Mouse (Mus musculus) ZHBTc4 (cell line): ENCODE data around the gene Gabbr2.

ENCODE experiments used
- DNase-seq: peaks from one replicate; pipeline ENCODE4 v3.0.0-alpha.2; 2011; ENCODE audit warnings: low read depth, low spot score

The Gabbr2 gene

DNA sequence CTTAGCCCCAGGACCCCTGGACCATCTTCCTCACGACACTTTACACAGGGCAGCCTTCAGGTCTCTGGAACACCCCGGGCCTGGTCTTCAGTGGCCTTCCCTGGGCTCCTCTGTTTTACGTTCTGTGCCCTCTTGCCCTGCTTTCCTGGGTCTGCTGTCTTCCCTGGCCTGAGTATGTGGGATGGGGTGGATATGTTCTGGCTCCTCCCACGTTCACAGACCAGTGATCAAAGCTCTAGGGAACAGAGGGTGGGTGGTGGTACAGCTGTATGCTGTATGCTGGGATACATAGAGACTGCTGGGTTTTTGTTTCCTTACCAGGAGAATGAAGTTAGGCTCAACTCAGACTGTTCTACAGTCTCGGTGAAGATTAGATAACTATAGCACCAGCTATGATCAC is 274.5 kb downstream of the Gabbr2 start:
- DNase-seq, result no peak

- no peak for DNase-seq
Measured at GRCm38 (mm10) chr4:46716361-46716760, 275.3 kb downstream of the Gabbr2 start.

- no peak for DNase-seq
Measured at GRCm38 (mm10) chr4:46710523-46710922, 281.1 kb downstream of the Gabbr2 start.

DNA sequence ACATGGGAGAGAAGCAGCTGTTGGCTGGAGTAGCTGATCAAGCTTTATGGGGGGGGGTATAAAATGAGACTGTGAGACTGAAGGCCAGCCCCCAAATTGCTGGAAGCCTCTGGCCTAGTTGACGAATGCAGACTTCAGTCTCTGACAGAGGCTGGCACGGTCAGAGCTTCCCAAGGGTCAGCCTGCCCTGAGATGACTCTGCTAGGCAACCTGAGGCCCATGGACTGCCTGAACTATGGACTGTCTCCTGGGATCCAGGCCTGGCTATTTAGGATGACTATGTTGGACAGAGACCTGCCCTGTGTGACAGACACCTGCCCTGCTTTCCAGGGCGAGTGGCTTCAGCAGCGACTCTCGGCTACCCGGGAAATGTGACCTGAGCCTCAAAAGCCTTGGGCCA is 281.7 kb downstream of the Gabbr2 start:
- DNase-seq, result no peak

DNA sequence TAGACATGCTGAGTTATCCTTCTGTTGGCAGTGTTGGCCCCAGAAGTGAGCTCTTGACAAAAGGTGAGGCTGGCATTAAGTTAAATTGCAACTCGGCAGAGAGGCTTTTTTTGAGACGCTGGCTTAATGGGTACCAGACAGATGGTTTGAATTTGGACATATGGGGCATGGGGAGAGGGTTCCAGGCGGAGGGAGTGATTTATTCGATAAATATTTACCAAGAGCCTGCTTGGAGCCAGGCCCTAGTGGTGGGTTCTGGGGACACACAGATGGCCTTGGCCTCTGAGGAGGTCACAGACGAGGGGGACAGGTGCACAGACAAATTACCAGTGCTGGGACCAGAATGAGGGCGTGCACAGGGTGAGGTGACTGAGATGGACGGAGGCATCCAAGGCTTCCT is 282.2 kb downstream of the Gabbr2 start:
- no peak for DNase-seq

DNA sequence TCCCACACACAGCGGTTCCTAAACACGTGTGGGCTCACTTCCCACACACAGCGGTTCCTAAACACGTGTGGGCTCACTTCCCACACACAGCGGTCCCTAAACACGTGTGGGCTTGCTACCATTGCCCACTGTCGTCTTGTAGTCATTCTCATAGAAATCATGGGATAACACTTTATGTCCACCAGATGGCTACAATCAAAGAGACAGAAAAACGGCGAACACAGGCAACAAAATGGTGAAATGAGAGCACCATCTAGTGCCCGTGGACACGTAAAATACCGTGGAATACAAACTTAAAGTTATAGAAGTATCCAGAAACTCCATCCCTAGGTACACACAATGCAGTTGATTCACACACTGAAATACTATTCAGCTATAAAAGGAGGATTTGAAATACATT is 285.9 kb downstream of the Gabbr2 start:
- peak; percentile 54 for DNase-seq

DNA sequence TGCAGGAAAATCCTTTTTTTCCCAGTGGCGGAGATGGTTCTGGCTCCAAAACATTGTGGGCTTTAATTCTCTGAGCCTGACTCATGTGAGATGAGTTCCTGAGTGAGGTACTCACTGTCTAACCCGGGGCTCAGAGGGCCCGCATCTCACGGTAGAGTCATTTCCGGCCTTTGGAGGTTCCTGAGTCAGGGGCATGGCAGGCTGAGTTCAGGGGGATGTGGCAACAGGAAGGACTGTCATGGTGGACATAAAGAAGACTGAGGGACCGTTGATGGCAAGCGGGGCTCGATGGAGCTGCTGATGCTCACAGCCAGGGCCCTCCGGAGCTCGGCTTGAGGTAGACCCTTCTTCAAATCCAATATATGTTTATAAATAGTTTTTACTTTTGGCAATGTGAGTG is 288.5 kb downstream of the Gabbr2 start:
- DNase-seq, result no peak

DNA sequence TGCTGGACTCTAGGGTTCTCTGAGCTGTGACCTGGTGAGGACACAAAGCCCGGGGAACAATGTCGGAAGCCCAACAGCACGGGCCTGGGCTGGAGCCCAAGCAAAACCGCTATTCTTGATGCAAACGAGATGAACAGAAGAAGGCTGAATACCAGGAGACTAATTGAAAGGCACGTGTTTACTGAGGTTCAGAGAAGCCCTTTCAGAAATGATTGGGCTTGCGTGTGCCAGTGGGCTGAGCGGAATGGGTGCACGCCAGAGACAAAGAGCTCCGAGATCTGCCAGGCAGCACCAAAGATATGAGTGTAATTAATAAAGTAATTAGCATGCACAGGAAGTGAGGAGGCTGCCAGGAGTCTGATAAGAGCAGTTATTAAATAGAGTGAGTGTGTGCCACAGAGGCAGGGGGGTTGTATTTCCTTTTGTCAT is 291.4 kb downstream of the Gabbr2 start:
- no peak for DNase-seq

GRCm38 (mm10) chr4:46696467-46696866 is 295.2 kb downstream of the Gabbr2 start:
- DNase-seq, result no peak

GRCm38 (mm10) chr4:46690565-46690964 is 301.1 kb downstream of the Gabbr2 start:
- DNase-seq, result no peak

- DNase-seq, result no peak
Measured at GRCm38 (mm10) chr4:46690023-46690420, 301.7 kb downstream of the Gabbr2 start.

DNA sequence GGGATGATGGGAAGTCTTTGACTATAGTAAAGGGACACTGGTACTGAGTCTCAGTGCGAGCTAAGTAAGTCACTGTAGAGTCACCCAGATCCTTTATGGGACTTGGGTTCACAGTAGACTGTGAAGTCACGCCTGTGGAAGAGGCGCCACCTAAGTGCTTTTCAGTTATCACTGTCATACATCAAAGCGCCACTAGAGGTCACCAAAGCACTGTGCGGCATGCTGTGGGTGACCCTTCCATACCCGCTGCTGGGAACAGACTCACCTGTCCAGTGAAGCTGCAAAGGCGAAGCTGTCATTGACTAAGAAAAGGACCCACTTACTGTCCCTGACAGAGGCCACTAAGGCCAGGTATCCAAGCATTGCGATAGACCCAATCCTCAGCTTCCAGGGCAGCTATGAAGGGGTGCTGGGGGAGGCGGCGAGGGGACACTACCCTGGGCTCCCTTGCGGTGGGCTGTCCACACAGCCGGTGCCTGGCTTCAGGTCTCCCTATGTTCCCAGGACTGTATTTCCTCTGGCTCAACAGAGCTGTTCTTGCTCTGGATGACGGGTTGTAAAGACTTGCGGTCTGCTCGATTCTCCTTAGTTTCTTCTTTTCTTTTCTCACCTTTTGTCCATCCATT is 302.2 kb downstream of the Gabbr2 start:
- peak; percentile 83 for DNase-seq

DNA sequence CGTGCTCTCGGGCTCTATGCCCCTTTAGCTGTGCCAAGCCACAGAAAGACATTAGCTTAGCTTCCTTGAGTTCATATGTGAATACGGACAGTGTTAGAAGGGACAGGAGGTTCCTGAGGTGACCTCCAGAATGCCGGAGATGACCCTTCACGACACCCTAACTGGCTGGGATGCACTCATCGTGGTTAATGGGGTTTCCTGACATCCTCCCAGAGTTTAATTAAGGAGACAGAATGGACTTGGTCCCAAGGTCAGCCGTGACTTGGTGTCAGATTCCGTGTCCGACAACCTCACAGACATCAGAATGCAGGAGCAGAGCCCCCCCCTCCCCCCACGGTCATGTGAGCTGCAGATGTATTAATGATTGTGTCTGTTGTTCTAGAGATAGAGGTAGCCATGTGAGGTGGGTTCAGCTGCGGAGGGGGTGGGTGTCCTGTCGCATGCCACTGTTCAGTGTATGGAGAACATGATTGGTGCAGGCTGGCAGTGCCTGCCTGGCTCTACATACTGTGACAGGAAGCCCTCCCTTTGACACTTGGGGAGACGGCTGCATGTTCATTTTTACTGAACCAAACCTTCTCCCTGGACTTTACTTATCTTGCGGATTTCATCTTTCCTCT is 303.4 kb downstream of the Gabbr2 start:
- DNase-seq, result no peak

DNA sequence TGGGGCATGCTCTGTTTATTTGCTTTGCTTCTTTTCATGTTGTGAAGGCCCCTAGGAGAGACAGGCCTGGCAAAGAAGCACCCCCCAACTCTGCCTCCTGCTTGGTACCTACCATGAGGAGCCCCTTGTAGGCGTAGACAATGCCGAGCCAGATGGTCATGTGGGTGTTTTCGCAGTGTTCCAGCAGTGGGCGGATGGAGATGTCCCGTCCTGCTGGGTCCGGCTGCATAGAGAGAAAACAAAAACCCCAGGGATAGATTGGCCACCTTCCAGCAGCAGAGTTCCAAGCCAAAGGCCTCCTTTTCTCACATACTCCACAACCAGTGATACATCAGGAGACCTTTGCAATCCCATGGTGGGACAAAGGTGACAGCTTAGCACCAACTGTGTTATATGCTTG is 307.5 kb downstream of the Gabbr2 start:
- no peak for DNase-seq

DNA sequence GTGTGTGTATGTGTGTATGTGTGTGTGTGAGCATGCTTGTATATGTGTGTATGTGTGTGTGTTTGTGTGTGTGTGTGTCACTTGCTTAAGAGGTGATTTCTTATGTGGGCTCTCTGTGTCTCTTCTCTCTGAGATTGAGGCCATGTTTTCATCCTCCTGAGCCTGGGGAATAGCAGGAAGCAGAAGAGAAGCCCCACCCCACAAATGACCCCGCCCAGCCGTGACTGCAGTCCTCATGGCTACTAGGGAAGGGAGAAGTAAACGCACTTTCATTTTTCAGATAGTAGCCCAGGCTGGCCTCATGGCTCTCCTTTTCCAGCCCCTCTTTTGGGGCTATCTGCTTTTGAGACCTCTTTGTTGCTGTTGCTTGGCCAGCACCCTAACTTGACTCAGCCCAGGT is 315.0 kb downstream of the Gabbr2 start:
- no peak for DNase-seq

- DNase-seq, result no peak
Measured at GRCm38 (mm10) chr4:46675992-46676391, 315.7 kb downstream of the Gabbr2 start.

- no peak for DNase-seq
Measured at GRCm38 (mm10) chr4:46675272-46675785, 316.3 kb downstream of the Gabbr2 start.

DNA sequence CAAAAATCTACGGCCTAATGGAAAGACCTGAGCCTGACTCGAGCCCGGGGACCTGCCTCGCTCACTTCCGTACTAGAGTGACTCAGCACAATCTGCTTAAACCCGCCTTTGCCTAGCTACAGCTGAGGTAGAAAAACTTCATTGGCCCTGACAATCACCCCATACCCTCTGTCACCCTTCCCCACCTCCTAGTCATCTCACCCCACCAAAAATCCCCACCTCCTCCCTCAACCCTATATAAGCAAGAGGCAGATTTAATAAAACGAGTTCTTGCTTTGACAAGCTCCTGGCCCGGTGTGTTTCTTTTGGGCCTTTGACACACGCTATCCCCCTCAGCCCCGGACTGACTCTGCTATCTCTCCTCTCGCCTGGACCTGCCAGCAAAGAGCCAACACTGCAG is 323.1 kb downstream of the Gabbr2 start:
- peak; percentile 53 for DNase-seq

DNA sequence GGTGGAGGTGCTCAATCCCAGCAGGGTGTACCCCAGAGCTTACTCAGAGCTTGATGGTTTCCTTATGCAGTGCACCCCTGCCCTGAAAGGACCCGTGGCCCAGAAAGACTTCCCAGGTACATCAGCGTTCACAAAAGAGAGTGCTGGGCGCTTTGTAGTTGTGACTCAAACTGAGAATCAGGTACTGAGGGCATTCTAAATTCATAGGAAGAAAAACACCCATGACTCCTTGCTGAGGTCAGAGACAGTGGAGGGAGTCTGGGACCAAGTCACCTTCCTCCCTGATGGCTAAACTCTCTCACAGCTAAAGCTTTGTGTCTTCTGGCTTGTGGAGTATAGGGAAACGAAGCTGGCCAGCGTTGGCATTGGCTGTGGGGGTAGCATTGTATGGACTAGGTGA is 325.3 kb downstream of the Gabbr2 start:
- no peak for DNase-seq

DNA sequence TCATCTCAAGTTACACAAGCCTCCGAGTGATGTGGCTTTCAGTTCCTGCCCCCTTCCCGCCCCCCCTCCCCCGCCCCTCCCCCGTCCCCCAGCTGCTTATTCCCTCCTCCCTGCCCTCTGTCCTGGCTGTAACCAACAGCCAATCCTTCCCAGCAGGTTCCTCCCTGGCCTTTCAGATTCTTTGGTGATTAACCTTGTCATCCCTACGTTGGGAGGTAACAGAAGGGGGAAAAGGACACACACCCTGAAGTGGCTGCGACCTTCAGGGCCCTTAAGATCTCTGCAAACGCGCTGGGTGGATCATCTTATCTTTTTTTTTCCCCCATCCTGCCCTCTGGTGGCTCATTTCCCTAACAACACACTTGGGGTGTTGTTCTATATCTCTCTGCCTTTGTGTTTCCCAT is 326.3 kb downstream of the Gabbr2 start:
- DNase-seq, result peak; percentile 99

DNA sequence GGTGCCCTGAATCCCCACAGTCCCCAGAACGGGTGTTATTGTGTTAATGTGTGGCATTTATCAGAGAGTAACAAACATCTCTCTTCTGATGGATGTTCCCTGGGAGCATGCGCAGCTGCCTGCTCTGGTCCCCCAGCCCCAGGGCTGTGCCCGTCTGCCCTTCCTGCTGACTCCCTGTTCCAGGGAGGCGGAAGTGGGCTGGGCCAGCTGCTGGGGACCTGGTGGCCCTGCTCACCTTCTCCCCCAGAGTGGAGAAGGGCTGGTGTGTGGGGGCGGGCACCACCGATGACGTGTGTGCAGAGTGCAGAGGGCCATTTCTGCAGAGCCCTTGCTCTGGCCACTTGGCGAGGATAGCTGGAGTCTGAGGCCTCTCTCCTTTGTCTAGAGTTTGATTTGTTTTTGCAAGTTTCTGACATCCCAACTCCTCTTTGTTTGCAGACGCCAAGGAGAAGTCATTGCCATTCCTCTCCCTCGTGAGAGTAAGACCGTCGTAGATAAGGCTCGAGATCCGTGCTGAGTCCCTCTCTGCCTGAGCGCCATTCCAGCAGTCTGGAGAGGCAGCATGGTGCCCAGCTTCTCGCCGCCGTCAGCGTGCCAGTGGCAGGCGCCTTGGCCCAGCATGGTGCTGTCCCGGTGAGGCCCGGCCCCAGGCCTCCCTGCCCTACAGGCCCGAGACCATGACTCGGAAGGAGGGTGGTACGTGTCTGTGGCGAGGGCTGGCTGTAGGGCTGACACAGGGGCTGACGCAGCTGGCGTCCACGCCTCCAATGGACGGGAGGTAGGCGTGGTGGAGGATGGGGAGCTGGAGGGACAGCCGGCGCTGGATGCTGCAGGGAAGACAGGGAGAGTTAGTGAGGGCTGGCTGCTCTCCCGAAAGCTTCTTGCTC is 327.3 kb downstream of the Gabbr2 start:
- DNase-seq, result peak; percentile 85

DNA sequence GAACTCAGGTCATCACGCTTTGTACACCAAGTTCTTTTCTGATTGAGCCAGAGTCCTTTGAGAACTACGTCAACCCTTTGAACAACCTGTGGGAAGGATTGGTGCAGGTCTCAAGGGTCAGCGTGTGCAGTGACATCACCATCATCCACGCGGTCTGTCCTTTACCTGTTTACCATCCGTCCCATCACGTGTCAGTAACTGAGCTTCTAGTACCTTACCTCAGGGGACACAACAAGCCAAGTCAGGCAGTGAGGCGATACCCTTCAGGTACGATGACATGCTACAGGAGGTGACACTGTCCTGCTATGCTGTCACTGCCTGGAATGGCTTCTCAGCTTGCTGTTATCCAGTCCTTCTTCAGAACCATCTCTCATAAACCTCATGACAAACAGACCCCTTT is 330.2 kb downstream of the Gabbr2 start:
- no peak for DNase-seq

GRCm38 (mm10) chr4:46658946-46659345 is 332.7 kb downstream of the Gabbr2 start:
- DNase-seq, result no peak
